ENCODE assay signal across 8 mouse cellular contexts in the genomic region with DNA sequence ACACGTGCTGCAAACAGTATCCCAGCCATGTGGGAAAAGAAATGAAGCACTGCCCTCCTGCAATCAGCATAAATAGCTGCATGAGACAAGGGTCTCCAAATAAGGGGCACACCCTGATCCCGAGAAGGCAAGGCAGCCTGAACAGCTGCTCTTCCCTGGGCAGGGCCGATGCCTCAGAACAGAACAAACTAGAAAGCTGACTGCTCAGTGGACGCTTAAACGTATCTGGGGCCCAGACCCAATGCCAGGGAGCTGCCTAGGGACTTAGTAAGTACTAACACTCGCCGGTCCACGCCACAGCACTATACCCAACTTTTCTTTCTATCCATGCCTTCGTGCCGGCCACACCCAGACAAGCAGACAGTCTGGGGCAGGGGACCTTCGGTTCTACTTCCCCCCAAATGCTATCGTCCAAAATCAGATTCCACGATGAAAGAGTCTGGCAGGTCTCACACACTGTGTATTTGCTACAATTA. TPM values are rescaled to one million over a fixed set of nuclear protein-coding genes. Genes with fewer than 3 reads are reported as not detected.
DNase-seq lines count a peak whose midpoint lies in the region; ATAC-seq and TF ChIP-seq lines count a peak whose summit lies in the region.

No protein-coding gene starts in this region.

- no peaks in the 10 kb centered on the region for H3K27me3 ChIP-seq in heart, embryonic 10.5 days (ENCODE audit: insufficient read depth, poor library complexity, severe bottlenecking)
- no peaks in the 10 kb centered on the region for H3K27me3 ChIP-seq in E14TG2a.4 (ENCODE audit: insufficient read depth, low read length)
- no peaks in the 10 kb centered on the region for H3K27me3 ChIP-seq in forebrain, embryonic 14.5 days (replicated peaks; ENCODE audit: control insufficient read depth, insufficient read depth, low read length)
- H3K27me3 ChIP-seq in liver, embryonic 14.5 days (ENCODE audit: control insufficient read depth, insufficient read depth, low read length), result no peaks in the 10 kb centered on the region

- H3K36me3 ChIP-seq in heart, embryonic 10.5 days, result peaks cover 27% of the 10 kb centered on the region
- peaks cover 57% of the 10 kb centered on the region for H3K36me3 ChIP-seq in E14TG2a.4 (ENCODE audit: insufficient read depth, low read length)
- H3K36me3 ChIP-seq in forebrain, embryonic 14.5 days (ENCODE audit: control insufficient read depth, insufficient read depth, low read length), result peaks cover 15% of the 10 kb centered on the region
- peaks cover 8% of the 10 kb centered on the region for H3K36me3 ChIP-seq in liver, embryonic 14.5 days (replicated peaks; ENCODE audit: control insufficient read depth, insufficient read depth, low read depth)

- no peak for ATAC-seq in forebrain, embryonic 14.5 days
- ATAC-seq in liver, embryonic 14.5 days (ENCODE audit: insufficient read depth), result no peak
- no peak for ATAC-seq in inflammation-experienced regulatory T-cells, adult 6 months

- peak overlapping the region; percentile 94; the same call in 1 of the 2 replicates for H3K9ac ChIP-seq in forebrain, embryonic 14.5 days (ENCODE audit: low read length)
- peak overlapping the region; percentile 24 for H3K9ac ChIP-seq in liver, embryonic 14.5 days (replicated peaks)

- intact Hi-C loops in heart, postnatal 25 days (cut with DNase I), result no loop called here

- TF ChIP-seq CTCF in E14TG2a.4 (conservative IDR thresholded peaks at IDR 0.05; ENCODE audit: low read length), result no peak
- no peak for TF ChIP-seq CTCF in liver, embryonic 14.5 days (IDR thresholded peaks at IDR 0.05; ENCODE audit: low read depth)

- H3K27ac ChIP-seq in heart, embryonic 10.5 days, result peak overlapping the region; percentile 97
- H3K27ac ChIP-seq in forebrain, embryonic 14.5 days (ENCODE audit: low read depth, low read length), result no peak overlapping the region
- H3K27ac ChIP-seq in liver, embryonic 14.5 days, result no peak overlapping the region; the same call in 1 of the 2 replicates

- 58% methylated on average over 13 of the region's 13 CpGs for WGBS in heart, embryonic 10.5 days
- WGBS in forebrain, embryonic 14.5 days, result 78% methylated on average over 13 of the region's 13 CpGs
- WGBS in liver, embryonic 14.5 days (ENCODE audit: insufficient replicate concordance), result 14% methylated on average over 13 of the region's 13 CpGs

- peak overlapping the region; percentile 98 for H3K4me3 ChIP-seq in heart, embryonic 10.5 days
- peak overlapping the region; percentile 99 for H3K4me3 ChIP-seq in E14TG2a.4 (replicated peaks; ENCODE audit: low read length)
- no peak overlapping the region for H3K4me3 ChIP-seq in forebrain, embryonic 14.5 days (ENCODE audit: low read depth, low read length)
- peak overlapping the region; percentile 5 to 34; a peak in 3 of 4 replicates for H3K4me3 ChIP-seq in liver, embryonic 14.5 days (ENCODE audit: insufficient read depth in 1 of 2, low read depth in 2 of 2, low read length in 2 of 2)

- H3K4me2 ChIP-seq in forebrain, embryonic 14.5 days (ENCODE audit: low read length), result peak overlapping the region; percentile 88
- peak overlapping the region; percentile 86 for H3K4me2 ChIP-seq in liver, embryonic 14.5 days (ENCODE audit: low read depth)

- no peaks in the 10 kb centered on the region for H3K9me3 ChIP-seq in heart, embryonic 10.5 days
- no peaks in the 10 kb centered on the region for H3K9me3 ChIP-seq in E14TG2a.4 (ENCODE audit: low read length)
- H3K9me3 ChIP-seq in forebrain, embryonic 14.5 days (replicated peaks; ENCODE audit: control insufficient read depth, low read length), result no peaks in the 10 kb centered on the region
- no peaks in the 10 kb centered on the region for H3K9me3 ChIP-seq in liver, embryonic 14.5 days (ENCODE audit: control insufficient read depth, low read length)

- no peak for DNase-seq in heart, embryonic 10.5 days (ENCODE audit: low spot score)
- DNase-seq in heart, postnatal 25 days (ENCODE audit: low spot score), result no peak
- no peak for DNase-seq in forebrain, embryonic 14.5 days (ENCODE audit: low spot score)
- DNase-seq in liver, embryonic 14.5 days (ENCODE audit: low read depth in 3 of 3, low spot score in 3 of 3), result no peak
- DNase-seq in ovary, postnatal 10 days (ENCODE audit: low spot score), result no peak
- no peak for DNase-seq in layer of hippocampus, adult 8-10 months (ENCODE audit: low spot score in 2 of 2)

- peaks cover 73% of the 10 kb centered on the region for H3K4me1 ChIP-seq in heart, embryonic 10.5 days
- H3K4me1 ChIP-seq in E14TG2a.4 (replicated peaks; ENCODE audit: low read depth, low read length), result peaks cover 84% of the 10 kb centered on the region
- H3K4me1 ChIP-seq in forebrain, embryonic 14.5 days (ENCODE audit: control insufficient read depth, insufficient read depth, low read length), result peaks cover 23% of the 10 kb centered on the region
- H3K4me1 ChIP-seq in liver, embryonic 14.5 days (replicated peaks; ENCODE audit: control insufficient read depth in 2 of 2, insufficient read depth in 2 of 2, low read length in 1 of 2), result peaks cover 18 to 34% of the 10 kb centered on the region in 2 experiments

- no peak for TF ChIP-seq EP300 in liver, embryonic 14.5 days (IDR thresholded peaks at IDR 0.05; ENCODE audit: low read depth)

RNA-seq across cellular contexts. Expression of gene Mlec, which starts 2.8 kb away (rescaled TPM):
- polyA plus RNA-seq in heart, embryonic 10.5 days (2016; fragmentation: Nextera tagmentation; extraction: Ambion mirVana), result 110 and 113 TPM in 2 replicates
- total RNA-seq in heart, postnatal 25 days (2021), result 10 to 100 TPM; 74.6 to 75.8 TPM
- polyA plus RNA-seq in forebrain, embryonic 14.5 days (2014; fragmentation: Nextera tagmentation; extraction: Ambion mirVana), result 11.4 and 12.5 TPM in 2 replicates
- polyA plus RNA-seq in liver, embryonic 14.5 days (2012; rRNA removed), result 22.3 and 34.1 TPM in 2 replicates
- polyA plus RNA-seq in liver, embryonic 14.5 days (2014; fragmentation: Nextera tagmentation; extraction: Ambion mirVana), result 13.9 and 16.1 TPM in 2 replicates
- 100 to 1,000 TPM in 1 of 4 experiments, 10 to 100 TPM in 3; 80.4 to 100 (median 89.0) TPM for total RNA-seq in layer of hippocampus, adult 8-10 months (2022)
- 10 to 100 TPM; 25.5 to 32.7 (median 30.3) TPM for polyA plus RNA-seq in inflammation-experienced regulatory T-cells, adult 6 months (2017; shearing (Covaris generic))

RNA-seq across cellular contexts. Expression of gene Unc119b, which starts 20.4 kb away (rescaled TPM):
- polyA plus RNA-seq in heart, embryonic 10.5 days (2016; fragmentation: Nextera tagmentation; extraction: Ambion mirVana), result 25.7 and 35.8 TPM in 2 replicates
- 10 to 100 TPM; 18.9 to 21.9 TPM for total RNA-seq in heart, postnatal 25 days (2021)
- 35.4 and 37.8 TPM in 2 replicates for polyA plus RNA-seq in forebrain, embryonic 14.5 days (2014; fragmentation: Nextera tagmentation; extraction: Ambion mirVana)
- polyA plus RNA-seq in liver, embryonic 14.5 days (2012; rRNA removed), result 6.2 and 6.3 TPM in 2 replicates
- 5.6 and 7.5 TPM in 2 replicates for polyA plus RNA-seq in liver, embryonic 14.5 days (2014; fragmentation: Nextera tagmentation; extraction: Ambion mirVana)
- total RNA-seq in layer of hippocampus, adult 8-10 months (2022), result 10 to 100 TPM; 26.9 to 29.3 (median 27.6) TPM
- polyA plus RNA-seq in inflammation-experienced regulatory T-cells, adult 6 months (2017; shearing (Covaris generic)), result 10 to 100 TPM; 15.9 to 27.8 (median 21.3) TPM

RNA-seq across cellular contexts. Expression of gene Acads, which starts 36.0 kb away (rescaled TPM):
- 107 and 138 TPM in 2 replicates for polyA plus RNA-seq in heart, embryonic 10.5 days (2016; fragmentation: Nextera tagmentation; extraction: Ambion mirVana)
- total RNA-seq in heart, postnatal 25 days (2021), result 100 to 1,000 TPM; 189 to 199 TPM
- 17.7 and 18.8 TPM in 2 replicates for polyA plus RNA-seq in forebrain, embryonic 14.5 days (2014; fragmentation: Nextera tagmentation; extraction: Ambion mirVana)
- polyA plus RNA-seq in liver, embryonic 14.5 days (2012; rRNA removed), result 26.0 and 26.4 TPM in 2 replicates
- polyA plus RNA-seq in liver, embryonic 14.5 days (2014; fragmentation: Nextera tagmentation; extraction: Ambion mirVana), result 21.2 and 22.9 TPM in 2 replicates
- total RNA-seq in layer of hippocampus, adult 8-10 months (2022), result 10 to 100 TPM in 1 of 4 experiments, 1 to 10 TPM in 3; 8.1 to 11.7 (median 9.2) TPM
- polyA plus RNA-seq in inflammation-experienced regulatory T-cells, adult 6 months (2017; shearing (Covaris generic)), result 10 to 100 TPM; 11.3 to 20.2 (median 18.8) TPM

RNA-seq across cellular contexts. Expression of gene Cabp1, which starts 39.0 kb away (rescaled TPM):
- 0.79 and 1.2 TPM in 2 replicates for polyA plus RNA-seq in heart, embryonic 10.5 days (2016; fragmentation: Nextera tagmentation; extraction: Ambion mirVana)
- total RNA-seq in heart, postnatal 25 days (2021), result 1 to 10 TPM; 2.7 to 3.0 TPM
- 7.1 and 10.1 TPM in 2 replicates for polyA plus RNA-seq in forebrain, embryonic 14.5 days (2014; fragmentation: Nextera tagmentation; extraction: Ambion mirVana)
- 0.13 and 0.26 TPM in 2 replicates for polyA plus RNA-seq in liver, embryonic 14.5 days (2012; rRNA removed)
- polyA plus RNA-seq in liver, embryonic 14.5 days (2014; fragmentation: Nextera tagmentation; extraction: Ambion mirVana), result 0.14 TPM in 1 of 2 replicates, not detected in the other
- 100 to 1,000 TPM; 109 to 118 (median 114) TPM for total RNA-seq in layer of hippocampus, adult 8-10 months (2022)
- polyA plus RNA-seq in inflammation-experienced regulatory T-cells, adult 6 months (2017; shearing (Covaris generic)), result not detected

RNA-seq across cellular contexts. Expression of gene Gm10401, which starts 57.1 kb away (rescaled TPM):
- polyA plus RNA-seq in heart, embryonic 10.5 days (2016; fragmentation: Nextera tagmentation; extraction: Ambion mirVana), result 13.7 and 15.7 TPM in 2 replicates
- total RNA-seq in heart, postnatal 25 days (2021), result not detected
- 39.4 and 50.4 TPM in 2 replicates for polyA plus RNA-seq in forebrain, embryonic 14.5 days (2014; fragmentation: Nextera tagmentation; extraction: Ambion mirVana)
- polyA plus RNA-seq in liver, embryonic 14.5 days (2012; rRNA removed), result 0.07 TPM in 1 of 2 replicates, not detected in the other
- polyA plus RNA-seq in liver, embryonic 14.5 days (2014; fragmentation: Nextera tagmentation; extraction: Ambion mirVana), result 11.9 and 14.0 TPM in 2 replicates
- not detected for total RNA-seq in layer of hippocampus, adult 8-10 months (2022)
- polyA plus RNA-seq in inflammation-experienced regulatory T-cells, adult 6 months (2017; shearing (Covaris generic)), result 10 to 100 TPM; 14.8 to 23.2 (median 18.5) TPM
